In genomic region chr4:99163001-99163400, GRCm38 (mm10) we compare ENCODE assay signal across 16 mouse cellular contexts. TPM values are rescaled to one million over a fixed set of nuclear protein-coding genes. Genes with fewer than 3 reads are reported as not detected.
DNase-seq lines count a peak whose midpoint lies in the region; ATAC-seq and TF ChIP-seq lines count a peak whose summit lies in the region.
"Had no signal": no experiment of that assay in that cellular context is flagged by ENCODE, and none has a peak within 500 bp of the region (broad histone marks: within the 10 kb centered on the region; RNA-seq: fewer than 3 reads in every experiment).

No protein-coding gene starts in this region.

- peaks cover 7% of the 10 kb centered on the region for H3K4me1 ChIP-seq in limb, embryonic 14.5 days (ENCODE audit: control insufficient read depth, insufficient read depth, low read length)
- peaks cover 40% of the 10 kb centered on the region for H3K4me1 ChIP-seq in limb, embryonic 10.5 days
- peaks cover 21% of the 10 kb centered on the region for H3K4me1 ChIP-seq in embryonic facial prominence, embryonic 15.5 days
- peaks cover 5% of the 10 kb centered on the region; the same call in 1 of the 2 replicates for H3K4me1 ChIP-seq in stomach, embryonic 15.5 days
- peaks cover 11% of the 10 kb centered on the region; the same call in 1 of the 2 replicates for H3K4me1 ChIP-seq in forebrain, embryonic 11.5 days (replicated peaks; ENCODE audit: control insufficient read depth, insufficient read depth, low read length)
- H3K4me1 ChIP-seq: liver, embryonic 12.5 days had no signal

- peak overlapping the region; percentile 59 for H3K4me3 ChIP-seq in gastrocnemius, adult 2 months
- H3K4me3 ChIP-seq in limb, embryonic 14.5 days (replicated peaks; ENCODE audit: low read length), result no peak overlapping the region
- H3K4me3 ChIP-seq in limb, embryonic 10.5 days, result no peak overlapping the region
- no peak overlapping the region for H3K4me3 ChIP-seq in embryonic facial prominence, embryonic 15.5 days (replicated peaks)
- no peak overlapping the region for H3K4me3 ChIP-seq in stomach, embryonic 15.5 days (replicated peaks)
- no peak overlapping the region for H3K4me3 ChIP-seq in forebrain, embryonic 11.5 days (ENCODE audit: low read depth, low read length)
- H3K4me3 ChIP-seq: forebrain, embryonic 10.5 days; liver, embryonic 12.5 days; midbrain, embryonic 15.5 days had no signal

- H3K27ac ChIP-seq in gastrocnemius, adult 2 months, result peak overlapping the region; percentile 70
- no peak overlapping the region for H3K27ac ChIP-seq in limb, embryonic 14.5 days (replicated peaks; ENCODE audit: low read depth, low read length)
- no peak overlapping the region for H3K27ac ChIP-seq in limb, embryonic 10.5 days
- H3K27ac ChIP-seq in embryonic facial prominence, embryonic 15.5 days (replicated peaks), result no peak overlapping the region
- H3K27ac ChIP-seq in stomach, embryonic 15.5 days, result no peak overlapping the region
- H3K27ac ChIP-seq in forebrain, embryonic 11.5 days (ENCODE audit: low read depth, low read length), result no peak overlapping the region
- H3K27ac ChIP-seq: hindbrain, postnatal 0 days; liver, embryonic 12.5 days; midbrain, embryonic 15.5 days had no signal

- TF ChIP-seq CTCF in gastrocnemius, adult 2 months (IDR thresholded peaks at IDR 0.05), result no peak

- H3K36me3 ChIP-seq in limb, embryonic 14.5 days (ENCODE audit: control insufficient read depth, insufficient read depth, low read length), result no peaks in the 10 kb centered on the region
- no peaks in the 10 kb centered on the region for H3K36me3 ChIP-seq in limb, embryonic 10.5 days
- H3K36me3 ChIP-seq in embryonic facial prominence, embryonic 15.5 days, result no peaks in the 10 kb centered on the region
- no peaks in the 10 kb centered on the region for H3K36me3 ChIP-seq in stomach, embryonic 15.5 days
- H3K36me3 ChIP-seq in forebrain, embryonic 11.5 days (ENCODE audit: control insufficient read depth, insufficient read depth, low read length), result no peaks in the 10 kb centered on the region
- H3K36me3 ChIP-seq: forebrain, embryonic 10.5 days; liver, embryonic 12.5 days; midbrain, embryonic 15.5 days had no signal

- peak overlapping the region; percentile 22; the same call in 1 of the 2 replicates for H3K4me2 ChIP-seq in limb, embryonic 14.5 days (replicated peaks; ENCODE audit: low read depth, low read length, severe bottlenecking)
- H3K4me2 ChIP-seq in embryonic facial prominence, embryonic 15.5 days (replicated peaks), result 0 out of 2 replicates have a peak overlapping the region, but pooled peaks have one; percentile 15
- 0 out of 2 replicates have a peak overlapping the region, but pooled peaks have one; percentile 4 for H3K4me2 ChIP-seq in stomach, embryonic 15.5 days
- no peak overlapping the region for H3K4me2 ChIP-seq in forebrain, embryonic 11.5 days (ENCODE audit: low read depth, low read length, severe bottlenecking)
- H3K4me2 ChIP-seq: liver, embryonic 12.5 days; midbrain, embryonic 15.5 days had no signal

- WGBS in limb, embryonic 14.5 days, result 30% methylated on average over 9 of the region's 9 CpGs
- 50% methylated on average over 9 of the region's 9 CpGs for WGBS in limb, embryonic 10.5 days
- WGBS in embryonic facial prominence, embryonic 15.5 days, result 45% methylated on average over 9 of the region's 9 CpGs
- WGBS in stomach, embryonic 15.5 days, result 45% methylated on average over 9 of the region's 9 CpGs
- 38% methylated on average over 9 of the region's 9 CpGs for WGBS in forebrain, embryonic 11.5 days

- no peaks in the 10 kb centered on the region for H3K9me3 ChIP-seq in limb, embryonic 14.5 days (ENCODE audit: control insufficient read depth, low read length)
- H3K9me3 ChIP-seq in limb, embryonic 10.5 days (replicated peaks), result no peaks in the 10 kb centered on the region
- no peaks in the 10 kb centered on the region for H3K9me3 ChIP-seq in embryonic facial prominence, embryonic 15.5 days (replicated peaks)
- no peaks in the 10 kb centered on the region for H3K9me3 ChIP-seq in stomach, embryonic 15.5 days
- no peaks in the 10 kb centered on the region for H3K9me3 ChIP-seq in forebrain, embryonic 11.5 days (ENCODE audit: control insufficient read depth, low read length)
- H3K9me3 ChIP-seq: forebrain, embryonic 10.5 days; liver, embryonic 12.5 days; midbrain, embryonic 15.5 days had no signal

- H3K9ac ChIP-seq in limb, embryonic 14.5 days (ENCODE audit: low read depth, low read length, severe bottlenecking), result no peak overlapping the region
- H3K9ac ChIP-seq in embryonic facial prominence, embryonic 15.5 days, result no peak overlapping the region
- H3K9ac ChIP-seq in stomach, embryonic 15.5 days, result no peak overlapping the region
- H3K9ac ChIP-seq in forebrain, embryonic 11.5 days (ENCODE audit: low read length), result no peak overlapping the region
- H3K9ac ChIP-seq: liver, embryonic 12.5 days; midbrain, embryonic 15.5 days had no signal

- no peaks in the 10 kb centered on the region for H3K27me3 ChIP-seq in limb, embryonic 14.5 days (ENCODE audit: control insufficient read depth, insufficient read depth, low read length)
- no peaks in the 10 kb centered on the region for H3K27me3 ChIP-seq in limb, embryonic 10.5 days (ENCODE audit: low read depth, poor library complexity, severe bottlenecking)
- no peaks in the 10 kb centered on the region for H3K27me3 ChIP-seq in embryonic facial prominence, embryonic 15.5 days
- H3K27me3 ChIP-seq in stomach, embryonic 15.5 days (replicated peaks), result no peaks in the 10 kb centered on the region
- H3K27me3 ChIP-seq in forebrain, embryonic 11.5 days (ENCODE audit: control insufficient read depth, insufficient read depth, low read length), result peaks cover 2% of the 10 kb centered on the region; the same call in 1 of the 2 replicates
- H3K27me3 ChIP-seq: Patski had no signal

- TF ChIP-seq POLR2A in limb, embryonic 14.5 days (IDR thresholded peaks at IDR 0.05; ENCODE audit: borderline replicate concordance, extremely low read depth, insufficient read depth, insufficient read length), result no peak

- DNase-seq in gastrocnemius, adult 2 months, result no peak
- no peak for DNase-seq in gastrocnemius, postnatal 36 days
- DNase-seq in limb, embryonic 14.5 days (ENCODE audit: low spot score), result no peak
- no peak for DNase-seq in limb, embryonic 10.5 days (ENCODE audit: low spot score)
- DNase-seq in thymus, postnatal 36 days, result no peak
- no peak for DNase-seq in forebrain, embryonic 11.5 days (ENCODE audit: low spot score)
- DNase-seq: cerebellum, postnatal 25 days; heart, postnatal 4 days; right cerebral cortex, postnatal 14 days had no signal

- intact Hi-C loops in gastrocnemius, adult 2 months (cut with DNase I), result loop anchor here (5.0 kb wide), 1 partner anchor 41 kb away; the partner anchor contains the start of gene Dock7
- intact Hi-C loops in gastrocnemius, postnatal 36 days (cut with DNase I), result no loop called here

- no peak for ATAC-seq in limb, embryonic 14.5 days (ENCODE audit: low FRiP score, low read depth)
- no peak for ATAC-seq in embryonic facial prominence, embryonic 15.5 days (ENCODE audit: insufficient number of reproducible peaks, low FRiP score, low TSS enrichment, low read depth)
- no peak for ATAC-seq in stomach, embryonic 15.5 days (ENCODE audit: insufficient read depth, low FRiP score, low read depth)
- ATAC-seq in forebrain, embryonic 11.5 days (replicated peaks; ENCODE audit: low FRiP score), result no peak
- ATAC-seq: hindbrain, postnatal 0 days; liver, embryonic 12.5 days; midbrain, embryonic 15.5 days; Patski had no signal

RNA-seq across cellular contexts. Expression of gene Atg4c, which starts 30.7 kb away (rescaled TPM):
- total RNA-seq in gastrocnemius, adult 2 months (2021), result 1 to 10 TPM; 7.3 to 8.0 TPM
- total RNA-seq in gastrocnemius, postnatal 36 days (2021), result 1 to 10 TPM; 4.9 to 5.5 TPM
- polyA plus RNA-seq in limb, embryonic 14.5 days (2012; rRNA removed), result 11.8 and 12.6 TPM in 2 replicates
- polyA plus RNA-seq in limb, embryonic 14.5 days (2014; fragmentation: Nextera tagmentation; extraction: Ambion mirVana), result 13.7 and 16.5 TPM in 2 replicates
- polyA plus RNA-seq in limb, embryonic 10.5 days (2016; fragmentation: Nextera tagmentation; extraction: Ambion mirVana), result 12.4 and 15.5 TPM in 2 replicates
- polyA plus RNA-seq in embryonic facial prominence, embryonic 15.5 days (2015; fragmentation: Nextera tagmentation; extraction: Ambion mirVana), result 15.3 and 15.7 TPM in 2 replicates
- polyA plus RNA-seq in stomach, embryonic 15.5 days (2015; fragmentation: Nextera tagmentation; extraction: Ambion mirVana), result 11.8 and 12.5 TPM in 2 replicates
- 12.0 and 12.6 TPM in 2 replicates for polyA plus RNA-seq in forebrain, embryonic 11.5 days (2014; fragmentation: Nextera tagmentation; extraction: Ambion mirVana)

RNA-seq across cellular contexts. Expression of gene Dock7, which starts 42.3 kb away (rescaled TPM):
- total RNA-seq in gastrocnemius, adult 2 months (2021), result 1 to 10 TPM; 6.4 to 9.1 TPM
- 1 to 10 TPM; 6.4 to 6.8 TPM for total RNA-seq in gastrocnemius, postnatal 36 days (2021)
- polyA plus RNA-seq in limb, embryonic 14.5 days (2012; rRNA removed), result 120 and 154 TPM in 2 replicates
- 73.2 and 75.0 TPM in 2 replicates for polyA plus RNA-seq in limb, embryonic 14.5 days (2014; fragmentation: Nextera tagmentation; extraction: Ambion mirVana)
- polyA plus RNA-seq in limb, embryonic 10.5 days (2016; fragmentation: Nextera tagmentation; extraction: Ambion mirVana), result 74.8 and 92.5 TPM in 2 replicates
- polyA plus RNA-seq in embryonic facial prominence, embryonic 15.5 days (2015; fragmentation: Nextera tagmentation; extraction: Ambion mirVana), result 46.7 and 48.4 TPM in 2 replicates
- 41.7 and 48.8 TPM in 2 replicates for polyA plus RNA-seq in stomach, embryonic 15.5 days (2015; fragmentation: Nextera tagmentation; extraction: Ambion mirVana)
- polyA plus RNA-seq in forebrain, embryonic 11.5 days (2014; fragmentation: Nextera tagmentation; extraction: Ambion mirVana), result 102 and 108 TPM in 2 replicates
